Mouse (Mus musculus): ENCODE results near the gene Atad3a. TPM values are rescaled to one million over a fixed set of nuclear protein-coding genes. Genes with fewer than 3 reads are reported as not detected.
"Not testable (repeated sequence)": the region's sequence is repeated elsewhere in the genome, so short reads cannot be mapped to it uniquely, and the experiment has no call there.

The Atad3a gene
- polyA plus RNA-seq, 1 experiment from 2014 or later: 110 TPM

DNA sequence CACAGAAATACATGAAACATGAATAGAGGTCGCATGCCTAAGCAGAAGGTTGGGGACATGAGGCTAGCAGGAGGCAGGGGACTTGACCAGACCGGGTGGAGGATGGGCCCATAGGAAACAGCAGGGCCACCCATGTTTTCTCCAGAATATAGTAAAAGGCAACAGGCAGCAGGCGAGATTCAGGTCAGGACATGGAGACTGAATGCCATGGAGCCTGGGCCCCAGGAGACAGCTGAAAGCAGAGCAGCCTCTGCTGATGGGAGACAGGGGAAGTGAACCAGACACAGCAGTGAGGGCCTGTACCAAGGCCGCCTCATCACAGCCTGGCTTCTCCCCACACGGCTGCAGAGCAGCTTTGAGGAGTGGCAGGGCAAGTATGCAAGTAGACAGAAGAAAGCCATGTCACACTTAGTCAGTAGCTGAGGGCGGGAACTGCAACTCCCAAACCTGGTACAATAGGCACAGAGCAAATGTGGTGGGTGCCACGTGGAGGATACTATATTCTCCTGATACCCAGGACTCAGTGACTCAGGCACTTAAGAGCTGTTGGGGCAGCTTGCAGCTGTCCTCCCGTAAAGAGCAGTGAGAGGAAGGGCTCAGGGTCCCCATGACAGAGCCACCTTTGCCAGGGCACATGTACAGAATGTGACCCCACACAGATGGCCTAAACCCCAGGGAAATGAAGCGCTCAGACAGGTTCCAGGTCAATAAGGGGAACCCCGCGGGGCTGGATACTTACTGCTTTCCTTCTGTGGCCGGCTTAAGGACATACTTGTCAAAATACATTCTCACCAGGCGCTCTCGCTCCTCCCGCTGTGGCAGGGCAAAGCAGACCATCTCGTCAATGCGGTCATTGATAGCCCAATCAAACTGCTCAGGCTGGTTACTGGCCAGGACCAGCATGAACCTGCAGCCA is 14.1 kb downstream of the Atad3a start:
- Histone ChIP-seq H3K36me3 (peaks cover 99% of the 10 kb centered on the region), H3K4me1 (no peaks in the 10 kb centered on the region), H3K4me3 (no peak overlapping the region), H3K27me3 (replicated peaks) (no peaks in the 10 kb centered on the region), H3K4me2 (no peak overlapping the region), H3K9ac (no peak overlapping the region), H3K9me3 (replicated peaks) (no peaks in the 10 kb centered on the region), H3K27ac (no peak overlapping the region)
- ATAC-seq: no peak
- 82% methylated on average over 17 of the region's 17 CpGs for WGBS (ENCODE audit: insufficient replicate concordance)

- no peaks in the 10 kb centered on the region for H3K27me3 ChIP-seq (replicated peaks)
Observed at GRCm38 (mm10) chr4:155746036-155746548, 14.8 kb downstream of the Atad3a start.

GRCm38 (mm10) chr4:155745136-155745535 is 15.8 kb downstream of the Atad3a start:
- ATAC-seq: no peak
- H3K4me1 ChIP-seq: no peaks in the 10 kb centered on the region
- 90% methylated on average over 5 of the region's 5 CpGs for WGBS (ENCODE audit: insufficient replicate concordance)
- H3K4me2 ChIP-seq: no peak overlapping the region
- no peaks in the 10 kb centered on the region for H3K9me3 ChIP-seq (replicated peaks)
- no peaks in the 10 kb centered on the region for H3K27me3 ChIP-seq (replicated peaks)
- no peak overlapping the region for H3K4me3 ChIP-seq
- no peak overlapping the region for H3K27ac ChIP-seq
- H3K9ac ChIP-seq: no peak overlapping the region
- peaks cover 99% of the 10 kb centered on the region for H3K36me3 ChIP-seq

More at GRCm38 (mm10) chr4:155746036-155746548, 14.8 kb downstream of the Atad3a start:
- Histone ChIP-seq H3K9ac (no peak overlapping the region), H3K4me3 (no peak overlapping the region), H3K27ac (no peak overlapping the region), H3K36me3 (peaks cover 99% of the 10 kb centered on the region), H3K4me2 (no peak overlapping the region), H3K9me3 (replicated peaks) (no peaks in the 10 kb centered on the region), H3K4me1 (no peaks in the 10 kb centered on the region)
- no peak for ATAC-seq
- 79% methylated on average over 8 of the region's 8 CpGs for WGBS (ENCODE audit: insufficient replicate concordance)

DNA sequence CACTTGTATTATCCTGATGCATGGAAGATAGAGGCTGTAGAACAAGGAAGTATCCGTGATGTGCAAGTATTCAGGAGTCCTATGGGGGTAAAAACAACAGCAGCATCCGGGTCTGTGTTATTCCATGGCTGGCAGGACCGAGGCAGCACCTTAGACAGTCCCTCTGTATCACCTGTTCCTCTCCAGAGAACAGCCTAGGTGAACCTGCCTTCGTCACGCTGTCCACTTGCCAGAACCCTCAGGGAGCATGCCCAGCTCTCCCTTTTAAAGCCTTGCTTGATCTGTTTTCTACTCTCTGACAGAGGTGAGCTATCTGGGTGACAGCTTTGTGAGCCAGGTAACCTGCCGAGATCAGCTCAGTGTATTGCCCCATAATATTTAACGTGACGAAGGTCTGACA is 16.4 kb downstream of the Atad3a start:
- Histone ChIP-seq H3K9me3 (replicated peaks) (no peaks in the 10 kb centered on the region), H3K4me3 (no peak overlapping the region), H3K4me2 (no peak overlapping the region), H3K27ac (no peak overlapping the region), H3K4me1 (no peaks in the 10 kb centered on the region), H3K27me3 (replicated peaks) (no peaks in the 10 kb centered on the region), H3K36me3 (peaks cover 99% of the 10 kb centered on the region), H3K9ac (no peak overlapping the region)
- ATAC-seq: no peak
- 79% methylated on average over 8 of the region's 8 CpGs for WGBS (ENCODE audit: insufficient replicate concordance)

DNA sequence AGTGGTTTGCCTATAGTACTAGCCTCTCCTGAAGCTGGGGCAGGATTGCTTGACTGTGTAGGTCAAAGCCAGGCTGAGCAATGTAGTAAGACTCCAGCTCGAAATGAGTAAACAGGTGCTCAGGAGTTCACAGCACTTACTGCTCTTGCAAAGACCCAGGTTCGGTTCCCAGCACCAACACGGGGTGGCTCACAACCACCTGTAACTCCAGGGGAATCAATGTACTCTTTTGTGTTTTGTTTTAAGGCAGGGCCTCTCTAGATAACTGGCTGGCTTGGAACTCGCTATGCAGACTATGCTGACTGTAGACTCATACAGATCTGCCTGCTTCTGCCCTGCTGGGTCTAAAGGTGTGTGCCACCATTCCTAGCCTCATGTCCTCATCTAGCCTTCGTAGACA is 18.2 kb downstream of the Atad3a start:
- 78% methylated on average over 5 of the region's 5 CpGs for WGBS (ENCODE audit: insufficient replicate concordance)
- no peak overlapping the region for H3K4me3 ChIP-seq
- no peaks in the 10 kb centered on the region for H3K9me3 ChIP-seq (replicated peaks)
- H3K27ac ChIP-seq: no peak overlapping the region
- H3K27me3 ChIP-seq (replicated peaks): no peaks in the 10 kb centered on the region
- no peak overlapping the region for H3K9ac ChIP-seq
- no peak for ATAC-seq
- no peak overlapping the region for H3K4me2 ChIP-seq
- H3K4me1 ChIP-seq: 0 out of 2 replicates have a peak, but pooled peaks cover 9% of the 10 kb centered on the region
- peaks cover 82% of the 10 kb centered on the region for H3K36me3 ChIP-seq

GRCm38 (mm10) chr4:155740681-155741080 is 20.2 kb downstream of the Atad3a start:
- not testable (repeated sequence) for H3K9ac ChIP-seq; H3K4me2 ChIP-seq; H3K4me3 ChIP-seq; H3K27ac ChIP-seq; H3K9me3 ChIP-seq (replicated peaks); ATAC-seq; H3K27me3 ChIP-seq (replicated peaks)
- Histone ChIP-seq H3K4me1 (peaks cover 13% of the 10 kb centered on the region), H3K36me3 (peaks cover 63% of the 10 kb centered on the region)
- WGBS (ENCODE audit: insufficient replicate concordance): 86% methylated on average over 10 of the region's 10 CpGs

GRCm38 (mm10) chr4:155739741-155740636 is 20.9 kb downstream of the Atad3a start:
- Histone ChIP-seq H3K9me3 (replicated peaks) (no peaks in the 10 kb centered on the region), H3K27me3 (replicated peaks) (no peaks in the 10 kb centered on the region), H3K36me3 (peaks cover 56% of the 10 kb centered on the region), H3K27ac (no peak overlapping the region), H3K9ac (no peak overlapping the region), H3K4me1 (peaks cover 20% of the 10 kb centered on the region), H3K4me3 (no peak overlapping the region), H3K4me2 (no peak overlapping the region)
- ATAC-seq: no peak; the same call in 1 of the 2 replicates
- WGBS (ENCODE audit: insufficient replicate concordance): 81% methylated on average over 37 of the region's 37 CpGs

DNA sequence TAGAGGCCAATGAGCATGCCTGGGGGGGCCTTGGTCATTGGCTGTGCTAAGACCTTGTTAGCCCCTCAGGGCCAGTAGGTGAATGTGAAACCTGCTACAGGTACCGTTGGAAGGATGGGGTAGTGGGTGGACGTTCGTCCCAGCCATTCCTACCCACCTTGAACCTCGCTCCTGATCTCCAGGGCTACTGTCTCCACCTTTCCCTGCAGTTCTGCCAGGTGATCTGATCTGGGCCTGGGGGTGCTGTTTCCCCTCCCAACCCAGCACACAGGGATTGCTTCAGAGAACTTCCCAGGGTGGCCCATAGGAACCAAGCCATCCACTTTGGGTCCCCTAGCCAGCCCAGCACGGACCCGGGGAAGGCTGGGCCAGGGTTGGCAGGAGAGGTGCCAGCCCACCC is 21.7 kb downstream of the Atad3a start:
- Histone ChIP-seq H3K9me3 (replicated peaks) (no peaks in the 10 kb centered on the region), H3K27me3 (replicated peaks) (no peaks in the 10 kb centered on the region), H3K4me1 (peaks cover 26% of the 10 kb centered on the region), H3K4me3 (no peak overlapping the region), H3K36me3 (peaks cover 48% of the 10 kb centered on the region), H3K4me2 (no peak overlapping the region), H3K9ac (no peak overlapping the region), H3K27ac (no peak overlapping the region)
- ATAC-seq: no peak
- WGBS (ENCODE audit: insufficient replicate concordance): 79% methylated on average over 6 of the region's 6 CpGs

- Histone ChIP-seq H3K4me2 (no peak overlapping the region), H3K9ac (no peak overlapping the region), H3K9me3 (replicated peaks) (no peaks in the 10 kb centered on the region), H3K27me3 (replicated peaks) (no peaks in the 10 kb centered on the region), H3K27ac (no peak overlapping the region), H3K36me3 (peaks cover 42% of the 10 kb centered on the region), H3K4me1 (peaks cover 35% of the 10 kb centered on the region), H3K4me3 (no peak overlapping the region)
- ATAC-seq: no peak
- WGBS (ENCODE audit: insufficient replicate concordance): 57% methylated on average over 8 of the region's 8 CpGs
Observed at GRCm38 (mm10) chr4:155738262-155738661, 22.6 kb downstream of the Atad3a start.

DNA sequence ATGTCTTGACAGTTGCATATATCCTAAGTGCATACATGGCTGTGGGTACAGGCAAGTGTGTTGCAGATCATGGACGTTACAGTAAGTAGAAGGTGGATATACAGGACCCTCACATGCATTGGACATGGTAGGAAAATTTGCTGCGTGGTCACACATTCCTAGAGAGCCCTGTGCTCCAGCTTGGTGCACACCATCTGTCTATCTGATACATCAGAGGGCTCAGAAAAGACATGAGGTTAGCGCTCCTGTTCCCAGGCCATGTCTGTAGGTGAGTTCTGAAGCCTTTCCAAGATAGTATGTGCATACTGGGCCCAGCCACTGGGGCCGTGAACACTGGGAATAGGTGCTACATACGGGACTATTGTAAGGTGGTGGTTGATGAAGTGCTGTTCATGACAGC is 24.5 kb downstream of the Atad3a start:
- Histone ChIP-seq H3K36me3 (peaks cover 42% of the 10 kb centered on the region), H3K27ac (no peak overlapping the region), H3K9me3 (replicated peaks) (no peaks in the 10 kb centered on the region), H3K4me2 (no peak overlapping the region), H3K27me3 (replicated peaks) (no peaks in the 10 kb centered on the region), H3K4me1 (peaks cover 40% of the 10 kb centered on the region), H3K4me3 (no peak overlapping the region), H3K9ac (no peak overlapping the region)
- no peak for ATAC-seq
- WGBS (ENCODE audit: insufficient replicate concordance): 83% methylated on average over 5 of the region's 5 CpGs

DNA sequence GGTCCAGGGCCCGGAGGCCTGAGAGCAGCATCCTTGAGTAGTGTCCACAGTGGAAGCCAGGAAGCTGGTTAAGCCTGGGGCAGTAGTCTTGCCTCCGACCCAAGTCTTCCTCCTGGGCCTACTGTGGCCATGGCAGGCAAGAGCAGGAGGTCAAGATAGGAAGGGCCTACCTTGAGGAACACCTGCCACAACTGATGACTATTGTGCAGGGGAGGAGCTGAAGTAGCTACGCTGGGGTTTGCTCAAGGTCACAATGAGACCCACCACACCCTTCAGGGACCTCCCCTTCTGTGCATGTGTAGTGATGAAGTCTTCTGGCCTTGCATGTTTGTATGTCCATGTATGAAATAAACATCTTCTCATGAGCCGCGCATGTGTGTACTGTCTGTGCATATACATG is 25.1 kb downstream of the Atad3a start:
- no peak for ATAC-seq
- Histone ChIP-seq H3K4me2 (peak overlapping the region; percentile 96), H3K4me3 (peak overlapping the region; percentile 78), H3K4me1 (peaks cover 40% of the 10 kb centered on the region), H3K36me3 (peaks cover 42% of the 10 kb centered on the region), H3K9ac (peak overlapping the region; percentile 76), H3K27ac (no peak overlapping the region), H3K27me3 (replicated peaks) (no peaks in the 10 kb centered on the region), H3K9me3 (replicated peaks) (no peaks in the 10 kb centered on the region)
- WGBS (ENCODE audit: insufficient replicate concordance): 78% methylated on average over 5 of the region's 5 CpGs

All from liver, embryonic 12.5 days (tissue).